In genomic region chr11:5297148-5298006, GRCm38 (mm10) we compare ENCODE assay signal across 8 mouse cellular contexts. TPM values are rescaled to one million over a fixed set of nuclear protein-coding genes. Genes with fewer than 3 reads are reported as not detected.
A peak's percentile ranks its signal among the peaks of the same experiment; 100 is the strongest.
DNase-seq lines count a peak whose midpoint lies in the region; ATAC-seq and TF ChIP-seq lines count a peak whose summit lies in the region.

No protein-coding gene starts in this region.

- H3K4me3 ChIP-seq in kidney, postnatal 0 days (replicated peaks; ENCODE audit: low read depth, low read length): no peak overlapping the region

- H3K9ac ChIP-seq in kidney, postnatal 0 days (ENCODE audit: low read depth, low read length): no peak overlapping the region

- H3K4me1 ChIP-seq in kidney, postnatal 0 days (replicated peaks; ENCODE audit: insufficient read depth, low read length): peaks cover 28% of the 10 kb centered on the region; the same call in 1 of the 2 replicates

- peak overlapping the region; percentile 25 for H3K4me2 ChIP-seq in kidney, postnatal 0 days (ENCODE audit: low read length)

- intact Hi-C loops in left cerebral cortex, postnatal 25 days (cut with DNase I): loop anchor here (1.0 kb wide), 1 partner anchor 21 kb away; no protein-coding TSS in a partner anchor

- peak; percentile 29 to 40 for DNase-seq in cerebellum, postnatal 36 days
- DNase-seq in cerebellum, adult 8-10 months: no peak
- DNase-seq in adrenal gland, postnatal 10 days: peak; percentile 85
- DNase-seq in heart, adult 9 months (ENCODE audit: low spot score in 2 of 2): peak; percentile 11 to 36
- peak; percentile 87 for DNase-seq in kidney, postnatal 0 days (ENCODE audit: low spot score)
- DNase-seq in lung, postnatal 25 days (ENCODE audit: low spot score): peak; percentile 57
- DNase-seq in thymus, postnatal 0 days (ENCODE audit: low spot score): peak; percentile 69
- no peak for DNase-seq in left cerebral cortex, postnatal 25 days (ENCODE audit: low spot score in 2 of 2)

- H3K36me3 ChIP-seq in kidney, postnatal 0 days (ENCODE audit: insufficient read depth, low read length): no peaks in the 10 kb centered on the region

- no peaks in the 10 kb centered on the region for H3K9me3 ChIP-seq in kidney, postnatal 0 days (replicated peaks; ENCODE audit: low read length)

- peak; percentile 90 for ATAC-seq in kidney, postnatal 0 days (replicated peaks; ENCODE audit: low FRiP score, low read depth)

- TF ChIP-seq CTCF in kidney, postnatal 0 days (IDR thresholded peaks at IDR 0.05; ENCODE audit: low read depth): no peak

- H3K27me3 ChIP-seq in kidney, postnatal 0 days (ENCODE audit: insufficient read depth, low read length): no peaks in the 10 kb centered on the region

- 12% methylated on average over 13 of the region's 13 CpGs for WGBS in kidney, postnatal 0 days

- H3K27ac ChIP-seq in kidney, postnatal 0 days: peak overlapping the region; percentile 80

RNA-seq across cellular contexts. Expression of gene Kremen1, which starts 36.0 kb away (rescaled TPM):
- 10 to 100 TPM; 20.4 to 27.0 TPM for total RNA-seq in adrenal gland, postnatal 10 days (2021)
- 18.3 and 20.0 TPM in 2 replicates for polyA plus RNA-seq in kidney, postnatal 0 days (2015; fragmentation: Nextera tagmentation; extraction: Ambion mirVana)
- polyA plus RNA-seq in thymus, postnatal 0 days (2015; fragmentation: Nextera tagmentation; extraction: Ambion mirVana): 42.9 and 54.9 TPM in 2 replicates
- total RNA-seq in left cerebral cortex, postnatal 25 days (2021): 10 to 100 TPM; 14.0 to 15.9 TPM

Comparison
In these comparisons a context has a peak if more than half of its experiments do, and no peak if none do; other contexts are left out.
1. DNase-seq: peak in cerebellum, postnatal 36 days (2 of 2), adrenal gland, postnatal 10 days (single experiment), heart, adult 9 months (2 of 2), kidney, postnatal 0 days (single experiment), lung, postnatal 25 days (single experiment) and thymus, postnatal 0 days (single experiment); none in cerebellum, adult 8-10 months (single experiment) and left cerebral cortex, postnatal 25 days (0 of 2).